ENCODE assay signal across 18 mouse cellular contexts in the genomic region with DNA sequence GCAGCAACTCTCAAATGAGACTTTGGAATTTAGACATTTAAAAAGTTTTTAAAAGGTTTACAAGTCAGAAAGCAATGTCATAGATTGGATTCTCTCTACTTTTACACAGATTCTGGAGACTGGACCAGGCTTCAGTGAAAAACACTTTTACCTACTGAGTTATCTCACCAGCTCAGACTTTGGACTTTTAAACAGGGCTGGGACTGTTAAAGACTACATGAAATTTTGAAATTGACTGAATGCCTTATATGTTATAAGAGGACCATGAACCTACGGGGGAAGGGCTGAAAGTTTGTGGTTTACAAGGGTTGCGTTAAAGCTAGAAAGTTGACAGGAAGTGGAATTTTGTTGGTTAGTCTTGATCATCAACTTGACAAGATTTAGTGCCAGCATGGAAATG.
"Had no signal": no experiment of that assay in that cellular context is flagged by ENCODE, and none has a peak within 500 bp of the region (broad histone marks: within the 10 kb centered on the region; RNA-seq: fewer than 3 reads in every experiment).

No protein-coding gene starts in this region.

- H3K27ac ChIP-seq: hindbrain, postnatal 0 days; left cerebral cortex, adult 2 months; limb, embryonic 10.5 days; liver, embryonic 14.5 days; midbrain, embryonic 12.5 days; neural tube, embryonic 13.5 days had no signal

- H3K9ac ChIP-seq: liver, embryonic 14.5 days; midbrain, embryonic 12.5 days; neural tube, embryonic 13.5 days had no signal

- DNase-seq: kidney, adult 11 months; kidney, postnatal 10 days; kidney, postnatal 4 days; lung, adult 2 months; lung, postnatal 4 days; retina, postnatal 1 day; right cerebral cortex, postnatal 4 days; spleen, adult 18-20 months; thymus, adult 2 months; thymus, postnatal 25 days had no signal

- ATAC-seq: hindbrain, postnatal 0 days; lung, postnatal 0 days; midbrain, embryonic 16.5 days had no signal

- H3K4me2 ChIP-seq: midbrain, embryonic 12.5 days; neural tube, embryonic 13.5 days had no signal

- H3K27me3 ChIP-seq: midbrain, embryonic 12.5 days; neural tube, embryonic 13.5 days had no signal

- H3K4me3 ChIP-seq: left cerebral cortex, adult 2 months; limb, embryonic 10.5 days; midbrain, embryonic 12.5 days; neural tube, embryonic 13.5 days had no signal

- H3K4me1 ChIP-seq: limb, embryonic 10.5 days; midbrain, embryonic 12.5 days; neural tube, embryonic 13.5 days had no signal

- H3K9me3 ChIP-seq: limb, embryonic 10.5 days; midbrain, embryonic 12.5 days; neural tube, embryonic 13.5 days had no signal

- H3K36me3 ChIP-seq: limb, embryonic 10.5 days; midbrain, embryonic 12.5 days; neural tube, embryonic 13.5 days had no signal
